Mouse (Mus musculus): Measurements from ENCODE around the gene Cachd1. TPM values are rescaled to one million over a fixed set of nuclear protein-coding genes. Genes with fewer than 3 reads are reported as not detected.

Cachd1 gene
- polyA plus RNA-seq, 1 experiment from 2014 or later = 23.4 TPM

GRCm38 (mm10) chr4:100837205-100837604 is 60.7 kb downstream of the Cachd1 start:
- H3K27ac ChIP-seq (ENCODE audit: low read depth, low read length) = no peak overlapping the region
- H3K4me1 ChIP-seq (replicated peaks; ENCODE audit: control insufficient read depth, insufficient read depth, low read length) = no peaks in the 10 kb centered on the region; the same call in 1 of the 2 replicates
- no peak overlapping the region for H3K4me3 ChIP-seq (ENCODE audit: low read depth, low read length)
- no peaks in the 10 kb centered on the region for H3K36me3 ChIP-seq (ENCODE audit: control insufficient read depth, insufficient read depth, low read length)
- ATAC-seq (ENCODE audit: low FRiP score) = no peak
- 79% methylated on average over 6 of the region's 6 CpGs for WGBS
- no peak for DNase-seq (ENCODE audit: low spot score)
- H3K9ac ChIP-seq (ENCODE audit: low read depth, low read length) = no peak overlapping the region
- no peak overlapping the region for H3K4me2 ChIP-seq (replicated peaks; ENCODE audit: low read depth, low read length)
- no peaks in the 10 kb centered on the region for H3K9me3 ChIP-seq (ENCODE audit: control insufficient read depth, low read length)
- H3K27me3 ChIP-seq (ENCODE audit: control insufficient read depth, insufficient read depth, low read length) = no peaks in the 10 kb centered on the region

- DNase-seq (ENCODE audit: low spot score) = no peak
- Histone ChIP-seq H3K27ac (ENCODE audit: low read depth, low read length) (no peak overlapping the region; the same call in 1 of the 2 replicates), H3K9ac (ENCODE audit: low read depth, low read length) (no peak overlapping the region), H3K4me3 (ENCODE audit: low read depth, low read length) (no peak overlapping the region), H3K4me1 (replicated peaks; ENCODE audit: control insufficient read depth, insufficient read depth, low read length) (no peaks in the 10 kb centered on the region; the same call in 1 of the 2 replicates), H3K27me3 (ENCODE audit: control insufficient read depth, insufficient read depth, low read length) (no peaks in the 10 kb centered on the region), H3K36me3 (ENCODE audit: control insufficient read depth, insufficient read depth, low read length) (no peaks in the 10 kb centered on the region), H3K4me2 (replicated peaks; ENCODE audit: low read depth, low read length) (no peak overlapping the region), H3K9me3 (ENCODE audit: control insufficient read depth, low read length) (no peaks in the 10 kb centered on the region)
- no peak for ATAC-seq (ENCODE audit: low FRiP score)
- WGBS = 20% methylated on average over 5 of the region's 5 CpGs
These were observed 66.2 kb downstream of the Cachd1 start for GRCm38 (mm10) chr4:100842629-100843028.

- Histone ChIP-seq H3K27me3 (ENCODE audit: control insufficient read depth, insufficient read depth, low read length) (no peaks in the 10 kb centered on the region), H3K9ac (ENCODE audit: low read depth, low read length) (no peak overlapping the region), H3K4me2 (replicated peaks; ENCODE audit: low read depth, low read length) (no peak overlapping the region), H3K9me3 (ENCODE audit: control insufficient read depth, low read length) (no peaks in the 10 kb centered on the region), H3K36me3 (ENCODE audit: control insufficient read depth, insufficient read depth, low read length) (no peaks in the 10 kb centered on the region), H3K4me3 (ENCODE audit: low read depth, low read length) (no peak overlapping the region), H3K4me1 (replicated peaks; ENCODE audit: control insufficient read depth, insufficient read depth, low read length) (no peaks in the 10 kb centered on the region; the same call in 1 of the 2 replicates), H3K27ac (ENCODE audit: low read depth, low read length) (no peak overlapping the region; the same call in 1 of the 2 replicates)
- no peak for ATAC-seq (ENCODE audit: low FRiP score)
- no peak for DNase-seq (ENCODE audit: low spot score)
- 49% methylated on average over 5 of the region's 5 CpGs for WGBS
These were observed 66.6 kb downstream of the Cachd1 start for GRCm38 (mm10) chr4:100843119-100843518.

- Histone ChIP-seq H3K36me3 (ENCODE audit: control insufficient read depth, insufficient read depth, low read length) (no peaks in the 10 kb centered on the region), H3K27ac (ENCODE audit: low read depth, low read length) (no peak overlapping the region), H3K4me1 (replicated peaks; ENCODE audit: control insufficient read depth, insufficient read depth, low read length) (0 out of 2 replicates have a peak, but pooled peaks cover 3% of the 10 kb centered on the region), H3K4me3 (ENCODE audit: low read depth, low read length) (no peak overlapping the region), H3K4me2 (replicated peaks; ENCODE audit: low read depth, low read length) (no peak overlapping the region), H3K9ac (ENCODE audit: low read depth, low read length) (no peak overlapping the region), H3K27me3 (ENCODE audit: control insufficient read depth, insufficient read depth, low read length) (no peaks in the 10 kb centered on the region), H3K9me3 (ENCODE audit: control insufficient read depth, low read length) (no peaks in the 10 kb centered on the region)
- WGBS = 85% methylated on average over 7 of the region's 7 CpGs
- DNase-seq (ENCODE audit: low spot score) (no peak), ATAC-seq (ENCODE audit: low FRiP score) (no peak)
These were observed 74.5 kb downstream of the Cachd1 start for GRCm38 (mm10) chr4:100850846-100851495.

- no peaks in the 10 kb centered on the region for H3K36me3 ChIP-seq (ENCODE audit: control insufficient read depth, insufficient read depth, low read length)
- no peak overlapping the region for H3K4me3 ChIP-seq (ENCODE audit: low read depth, low read length)
- H3K4me1 ChIP-seq (replicated peaks; ENCODE audit: control insufficient read depth, insufficient read depth, low read length) = 0 out of 2 replicates have a peak, but pooled peaks cover 3% of the 10 kb centered on the region
- no peak for ATAC-seq (ENCODE audit: low FRiP score)
- H3K4me2 ChIP-seq (replicated peaks; ENCODE audit: low read depth, low read length) = no peak overlapping the region
- no peaks in the 10 kb centered on the region for H3K27me3 ChIP-seq (ENCODE audit: control insufficient read depth, insufficient read depth, low read length)
- no peaks in the 10 kb centered on the region for H3K9me3 ChIP-seq (ENCODE audit: control insufficient read depth, low read length)
- DNase-seq (ENCODE audit: low spot score) = no peak
- WGBS = 66% methylated on average over 3 of the region's 3 CpGs
- H3K9ac ChIP-seq (ENCODE audit: low read depth, low read length) = no peak overlapping the region
- no peak overlapping the region for H3K27ac ChIP-seq (ENCODE audit: low read depth, low read length)
These were observed 76.0 kb downstream of the Cachd1 start for GRCm38 (mm10) chr4:100852448-100852847.

- Histone ChIP-seq H3K4me2 (replicated peaks; ENCODE audit: low read depth, low read length) (no peak overlapping the region), H3K9me3 (ENCODE audit: control insufficient read depth, low read length) (no peaks in the 10 kb centered on the region), H3K9ac (ENCODE audit: low read depth, low read length) (no peak overlapping the region), H3K36me3 (ENCODE audit: control insufficient read depth, insufficient read depth, low read length) (no peaks in the 10 kb centered on the region), H3K27ac (ENCODE audit: low read depth, low read length) (no peak overlapping the region), H3K27me3 (ENCODE audit: control insufficient read depth, insufficient read depth, low read length) (no peaks in the 10 kb centered on the region), H3K4me1 (replicated peaks; ENCODE audit: control insufficient read depth, insufficient read depth, low read length) (0 out of 2 replicates have a peak, but pooled peaks cover 3% of the 10 kb centered on the region), H3K4me3 (ENCODE audit: low read depth, low read length) (no peak overlapping the region)
- ATAC-seq (ENCODE audit: low FRiP score) = no peak
- 82% methylated on average over 1 of the region's 1 CpGs for WGBS
- no peak for DNase-seq (ENCODE audit: low spot score)
These were observed 77.0 kb downstream of the Cachd1 start for GRCm38 (mm10) chr4:100853426-100853825.

- WGBS = 77% methylated on average over 4 of the region's 4 CpGs
- H3K36me3 ChIP-seq (ENCODE audit: control insufficient read depth, insufficient read depth, low read length) = no peaks in the 10 kb centered on the region
- no peak for ATAC-seq (ENCODE audit: low FRiP score)
- H3K4me2 ChIP-seq (replicated peaks; ENCODE audit: low read depth, low read length) = no peak overlapping the region
- H3K9me3 ChIP-seq (ENCODE audit: control insufficient read depth, low read length) = no peaks in the 10 kb centered on the region
- DNase-seq (ENCODE audit: low spot score) = no peak
- no peak overlapping the region for H3K4me3 ChIP-seq (ENCODE audit: low read depth, low read length)
- H3K9ac ChIP-seq (ENCODE audit: low read depth, low read length) = no peak overlapping the region
- no peak overlapping the region for H3K27ac ChIP-seq (ENCODE audit: low read depth, low read length)
- 0 out of 2 replicates have a peak, but pooled peaks cover 3% of the 10 kb centered on the region for H3K4me1 ChIP-seq (replicated peaks; ENCODE audit: control insufficient read depth, insufficient read depth, low read length)
- no peaks in the 10 kb centered on the region for H3K27me3 ChIP-seq (ENCODE audit: control insufficient read depth, insufficient read depth, low read length)
These were observed 78.9 kb downstream of the Cachd1 start for GRCm38 (mm10) chr4:100855373-100855772.

GRCm38 (mm10) chr4:100857411-100857869 is 81.0 kb downstream of the Cachd1 start:
- no peak overlapping the region for H3K4me2 ChIP-seq (replicated peaks; ENCODE audit: low read depth, low read length)
- no peak overlapping the region for H3K27ac ChIP-seq (ENCODE audit: low read depth, low read length)
- no peak overlapping the region for H3K9ac ChIP-seq (ENCODE audit: low read depth, low read length)
- WGBS = 82% methylated on average over 3 of the region's 3 CpGs
- H3K9me3 ChIP-seq (ENCODE audit: control insufficient read depth, low read length) = no peaks in the 10 kb centered on the region
- no peak overlapping the region for H3K4me3 ChIP-seq (ENCODE audit: low read depth, low read length)
- DNase-seq (ENCODE audit: low spot score) (no peak), ATAC-seq (ENCODE audit: low FRiP score) (no peak)
- H3K27me3 ChIP-seq (ENCODE audit: control insufficient read depth, insufficient read depth, low read length) = no peaks in the 10 kb centered on the region
- no peaks in the 10 kb centered on the region for H3K36me3 ChIP-seq (ENCODE audit: control insufficient read depth, insufficient read depth, low read length)
- 0 out of 2 replicates have a peak, but pooled peaks cover 2% of the 10 kb centered on the region for H3K4me1 ChIP-seq (replicated peaks; ENCODE audit: control insufficient read depth, insufficient read depth, low read length)

- WGBS = 64% methylated on average over 15 of the region's 15 CpGs
- Histone ChIP-seq H3K9me3 (ENCODE audit: control insufficient read depth, low read length) (no peaks in the 10 kb centered on the region), H3K9ac (ENCODE audit: low read depth, low read length) (no peak overlapping the region), H3K4me3 (ENCODE audit: low read depth, low read length) (no peak overlapping the region), H3K27ac (ENCODE audit: low read depth, low read length) (no peak overlapping the region), H3K4me1 (replicated peaks; ENCODE audit: control insufficient read depth, insufficient read depth, low read length) (peaks cover 6% of the 10 kb centered on the region), H3K4me2 (replicated peaks; ENCODE audit: low read depth, low read length) (no peak overlapping the region), H3K36me3 (ENCODE audit: control insufficient read depth, insufficient read depth, low read length) (no peaks in the 10 kb centered on the region), H3K27me3 (ENCODE audit: control insufficient read depth, insufficient read depth, low read length) (no peaks in the 10 kb centered on the region)
- DNase-seq (ENCODE audit: low spot score) = no peak
- no peak for ATAC-seq (ENCODE audit: low FRiP score)
These were observed 87.5 kb downstream of the Cachd1 start for GRCm38 (mm10) chr4:100863861-100864428.

All from hindbrain, embryonic 11.5 days (tissue).